Mouse (Mus musculus) left cerebral cortex, postnatal 10 days (tissue): ENCODE measurements at regions not wholly inside any gene's neighbourhood (a gene's known extent, or its start where the extent isn't known, plus 50 kb on each side); places are given as distances from the start of the nearest gene placed in this dataset.

Experiments
- DNase-seq, 2 experiments: peaks; one replicate each; pipeline ENCODE4 v3.0.0; 2021 to 2022; ENCODE audit warnings: low spot score in 2 of 2, mixed read lengths in 1 of 2; ENCODE audit errors: extremely low spot score in 1 of 2
- intact Hi-C: fragments of 180-260 bp; cut with DNase I; formaldehyde crosslinking; loops from one replicate; pipeline ENCODE4 v1.15.1; 2025

GRCm38 (mm10) chr1:17838408-17839022 is 307.2 kb downstream of the Crisp4 start:
- intact Hi-C loops = no loop called here
- peak in 1 of 2 experiments; percentile 16 for DNase-seq

GRCm38 (mm10) chr1:17825860-17826259 is 319.8 kb downstream of the Crisp4 start:
- DNase-seq = peak in 1 of 2 experiments; percentile 2
- intact Hi-C loops = no loop called here
